Mouse (Mus musculus) erythroblast, embryonic 14.5 days (primary cell): ENCODE data around the gene Dchs2. TPM values are rescaled to one million over a fixed set of nuclear protein-coding genes. Genes with fewer than 3 reads are reported as not detected.
"Not testable (repeated sequence)": the region's sequence is repeated elsewhere in the genome, so short reads cannot be mapped to it uniquely, and the experiment has no call there.

Source experiments
- H3K27me3 ChIP-seq: 2 replicates; pipeline ENCODE4 v1.6.1; 2012; ENCODE audit warnings: inconsistent platforms; ENCODE audit not compliant: control insufficient read depth
- H3K36me3 ChIP-seq: 2 replicates; pipeline ENCODE4 v1.6.1; 2012; ENCODE audit warnings: mild to moderate bottlenecking, inconsistent platforms; ENCODE audit not compliant: control insufficient read depth
- H3K4me1 ChIP-seq: 2 replicates; pipeline ENCODE4 v1.6.1; 2012; ENCODE audit warnings: inconsistent platforms; ENCODE audit not compliant: control insufficient read depth
- H3K4me3 ChIP-seq: replicated peaks from 2 replicates; pipeline ENCODE3; 2012; ENCODE audit warnings: moderate library complexity, mild to moderate bottlenecking, inconsistent platforms
- H3K9me3 ChIP-seq: 2 replicates; pipeline ENCODE4 v1.6.1; 2012; ENCODE audit warnings: low read length, inconsistent platforms, mixed read lengths; ENCODE audit not compliant: control insufficient read depth
- GATA1 ChIP-seq: IDR thresholded peaks from 2 replicates; pipeline ENCODE4 v1.6.1; 2012; ENCODE audit warnings: low read length, inconsistent platforms, mixed read lengths
- TAL1 ChIP-seq: IDR thresholded peaks from 3 replicates; pipeline ENCODE4 v1.6.1; 2012; ENCODE audit warnings: low read length, inconsistent platforms, mixed read lengths
- polyA plus RNA-seq: library from polyadenylated mRNA; stranded (reverse); fragments of >175 nt; gene quantifications from 2 replicates; pipeline ENCODE4 v1.2.3, GENCODE M21; 2012

Dchs2 gene
- polyA plus RNA-seq, 1 experiment = under 0.01 TPM

DNA sequence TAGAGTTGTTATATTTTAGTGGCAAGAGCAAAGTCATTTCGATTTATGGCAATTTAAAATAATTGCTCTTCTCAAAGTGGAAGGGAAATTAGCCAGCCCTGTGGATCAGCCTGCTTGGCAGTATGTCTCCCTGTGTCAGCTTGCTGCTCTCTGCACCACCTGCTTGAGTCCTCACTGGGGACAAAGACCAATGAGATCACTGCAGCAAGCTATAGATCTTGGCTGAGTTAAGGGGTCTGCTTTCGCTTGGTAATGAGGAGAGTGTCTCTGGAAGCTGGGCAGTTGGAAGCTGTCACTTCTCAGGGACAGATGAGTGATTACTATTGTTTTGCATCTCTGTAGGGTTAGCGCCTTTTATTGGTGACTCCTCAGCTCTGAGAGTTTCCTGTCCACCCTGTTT, 14.9 kb upstream of the Dchs2 start:
- no peaks in the 10 kb centered on the region for H3K9me3 ChIP-seq
- no peaks in the 10 kb centered on the region for H3K4me1 ChIP-seq
- TF ChIP-seq TAL1 (no peak), GATA1 (no peak)
- H3K36me3 ChIP-seq = no peaks in the 10 kb centered on the region
- no peaks in the 10 kb centered on the region for H3K27me3 ChIP-seq
- no peak overlapping the region for H3K4me3 ChIP-seq

GRCm38 (mm10) chr3:83114946-83115345, 12.8 kb upstream of the Dchs2 start:
- H3K4me3 ChIP-seq = no peak overlapping the region
- H3K9me3 ChIP-seq = no peaks in the 10 kb centered on the region
- TF ChIP-seq GATA1 = no peak
- no peak for TF ChIP-seq TAL1
- H3K4me1 ChIP-seq = no peaks in the 10 kb centered on the region
- no peaks in the 10 kb centered on the region for H3K27me3 ChIP-seq
- H3K36me3 ChIP-seq = no peaks in the 10 kb centered on the region

DNA sequence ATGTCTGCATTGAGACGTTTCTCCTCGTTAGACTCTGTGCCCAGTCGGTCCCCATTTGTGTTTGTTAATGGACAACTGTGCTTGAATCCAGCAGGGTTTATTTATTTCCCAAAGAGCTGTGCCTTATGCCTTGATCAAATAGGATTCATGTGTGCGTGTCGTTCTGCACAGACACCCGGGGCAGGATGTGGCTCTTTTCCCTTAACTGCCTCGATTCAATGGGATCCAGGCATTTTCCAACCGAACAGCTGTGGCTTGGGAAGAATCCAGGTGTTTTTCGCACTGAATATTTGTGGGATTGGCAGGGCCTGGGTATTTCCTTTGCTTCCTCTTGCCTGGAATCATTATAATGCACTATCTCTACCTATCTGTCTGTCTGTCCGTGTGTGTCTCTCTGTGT, 10.2 kb upstream of the Dchs2 start:
- no peak for TF ChIP-seq TAL1
- TF ChIP-seq GATA1 = no peak
- no peaks in the 10 kb centered on the region for H3K36me3 ChIP-seq
- no peaks in the 10 kb centered on the region for H3K4me1 ChIP-seq
- no peak overlapping the region for H3K4me3 ChIP-seq
- H3K9me3 ChIP-seq = no peaks in the 10 kb centered on the region
- no peaks in the 10 kb centered on the region for H3K27me3 ChIP-seq

- H3K9me3 ChIP-seq, H3K4me1 ChIP-seq, H3K4me3 ChIP-seq, H3K36me3 ChIP-seq: not testable (repeated sequence)
- H3K27me3 ChIP-seq = peaks cover 32% of the 10 kb centered on the region
These were observed 3.8 kb upstream of the Dchs2 start for GRCm38 (mm10) chr3:83123945-83124344.

DNA sequence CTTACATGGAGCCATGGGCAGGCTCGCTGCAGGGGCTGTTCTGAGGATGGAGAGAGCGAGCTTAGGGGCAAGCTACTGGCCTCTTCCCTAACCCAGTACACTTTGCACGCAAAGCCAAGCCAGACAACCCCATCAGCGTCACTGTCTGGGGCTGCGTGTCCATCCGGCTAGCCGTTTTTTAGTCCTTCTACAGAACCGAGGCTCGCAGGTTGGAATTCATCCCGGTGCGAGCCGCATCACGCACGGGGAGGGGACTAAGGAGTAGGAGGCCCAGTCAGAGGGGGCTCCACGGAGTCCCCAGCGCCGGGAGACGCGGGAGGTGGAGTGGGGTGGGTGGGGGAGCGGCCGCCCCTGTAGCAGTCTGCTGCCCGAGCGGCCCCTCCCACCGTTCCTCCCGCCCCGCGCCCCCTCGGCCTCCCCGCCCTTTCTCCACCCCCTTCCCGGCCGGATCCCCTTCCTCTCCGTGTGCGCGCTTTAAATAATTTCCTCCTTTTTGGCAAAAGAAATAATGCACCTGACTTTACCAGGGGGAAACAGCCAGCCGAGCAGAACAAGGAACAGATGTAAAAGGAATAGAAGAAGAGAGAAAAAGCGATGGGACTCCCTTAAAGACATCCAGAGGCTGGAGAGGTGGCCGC, 541 bp upstream of the Dchs2 start:
- TF ChIP-seq TAL1 = no peak
- TF ChIP-seq GATA1 = no peak
- H3K9me3 ChIP-seq = no peaks in the 10 kb centered on the region; the same call in 1 of the 2 replicates
- H3K27me3 ChIP-seq = peaks cover 48% of the 10 kb centered on the region
- H3K4me1 ChIP-seq = no peaks in the 10 kb centered on the region
- H3K4me3 ChIP-seq = no peak overlapping the region
- H3K36me3 ChIP-seq = no peaks in the 10 kb centered on the region

GRCm38 (mm10) chr3:83128449-83128922, 738 bp downstream of the Dchs2 start:
- TF ChIP-seq TAL1 (no peak), GATA1 (no peak)
- Histone ChIP-seq H3K36me3 (no peaks in the 10 kb centered on the region), H3K4me1 (no peaks in the 10 kb centered on the region), H3K9me3 (no peaks in the 10 kb centered on the region; the same call in 1 of the 2 replicates), H3K27me3 (peaks cover 48% of the 10 kb centered on the region), H3K4me3 (no peak overlapping the region)

DNA sequence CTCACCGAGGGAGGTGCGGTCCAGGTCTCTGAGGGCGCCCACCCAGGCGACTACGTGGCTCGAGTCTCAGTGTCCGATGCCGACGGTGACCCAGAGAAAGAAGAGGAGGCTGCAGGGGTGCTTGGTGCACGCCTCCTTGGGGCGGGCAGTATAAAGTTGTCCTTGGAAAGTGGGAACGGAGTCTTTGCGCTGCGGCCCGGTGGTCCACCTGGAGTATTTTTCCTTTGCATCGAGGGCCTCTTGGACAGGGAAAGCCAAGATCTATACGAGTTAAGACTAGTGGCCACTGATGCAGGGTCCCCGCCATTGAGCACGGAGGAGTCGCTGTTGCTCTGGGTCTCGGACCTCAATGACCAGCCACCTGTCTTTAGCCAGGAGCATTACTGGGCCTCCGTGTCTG, 1.4 kb downstream of the Dchs2 start:
- peaks cover 48% of the 10 kb centered on the region for H3K27me3 ChIP-seq

DNA sequence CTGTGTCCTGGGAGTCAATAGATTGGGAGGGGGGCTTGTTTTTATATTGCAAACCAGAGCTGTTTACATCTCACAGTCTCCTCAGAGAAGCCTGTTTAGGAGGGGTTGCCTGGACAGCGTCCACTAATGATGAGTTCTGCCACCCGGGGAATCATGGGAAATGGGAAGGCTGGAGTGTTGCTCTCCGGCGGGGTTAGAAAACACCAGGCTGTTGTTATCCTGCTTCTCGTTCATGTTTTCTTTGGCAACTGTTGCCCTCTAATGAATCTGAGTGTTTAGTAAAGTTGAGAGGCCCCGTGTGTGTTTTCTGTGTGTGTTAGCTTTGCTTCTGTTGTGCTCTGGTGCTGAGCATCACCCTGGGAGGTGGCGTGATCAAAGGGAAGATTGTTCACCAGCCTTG, 8.7 kb downstream of the Dchs2 start:
- no peak for TF ChIP-seq TAL1
- no peak for TF ChIP-seq GATA1
- Histone ChIP-seq H3K36me3 (no peaks in the 10 kb centered on the region), H3K9me3 (no peaks in the 10 kb centered on the region), H3K27me3 (no peaks in the 10 kb centered on the region), H3K4me1 (no peaks in the 10 kb centered on the region), H3K4me3 (no peak overlapping the region)

More for the DNA sequence above, 1.4 kb downstream of the Dchs2 start:
- Histone ChIP-seq H3K36me3 (no peaks in the 10 kb centered on the region), H3K9me3 (no peaks in the 10 kb centered on the region; the same call in 1 of the 2 replicates), H3K4me3 (no peak overlapping the region), H3K4me1 (no peaks in the 10 kb centered on the region)
- no peak for TF ChIP-seq GATA1
- TF ChIP-seq TAL1 = no peak

GRCm38 (mm10) chr3:83138820-83139219, 11.1 kb downstream of the Dchs2 start:
- no peaks in the 10 kb centered on the region for H3K9me3 ChIP-seq
- H3K36me3 ChIP-seq = no peaks in the 10 kb centered on the region
- TF ChIP-seq GATA1 (no peak), TAL1 (no peak)
- no peaks in the 10 kb centered on the region for H3K27me3 ChIP-seq
- no peaks in the 10 kb centered on the region for H3K4me1 ChIP-seq
- no peak overlapping the region for H3K4me3 ChIP-seq

DNA sequence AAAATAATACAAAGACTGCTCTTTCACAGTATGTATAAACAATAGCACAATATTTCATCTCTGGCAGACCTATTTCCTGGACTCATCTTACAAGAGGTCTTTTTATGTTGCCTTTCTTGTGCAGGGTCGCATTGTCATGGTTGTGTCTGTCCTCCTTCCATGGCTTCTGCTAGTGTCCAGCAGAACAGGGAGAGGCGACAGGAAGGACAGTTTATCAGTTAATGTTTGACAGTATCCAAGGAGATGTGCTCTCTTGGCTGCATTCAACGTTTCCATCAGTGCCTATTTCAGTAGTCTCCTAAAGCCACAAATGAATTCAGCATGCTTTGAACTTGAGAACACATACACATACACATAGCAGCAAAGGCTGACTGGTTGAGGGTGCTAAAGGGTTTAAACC, 17.9 kb downstream of the Dchs2 start:
- H3K36me3 ChIP-seq = no peaks in the 10 kb centered on the region
- no peaks in the 10 kb centered on the region for H3K4me1 ChIP-seq
- TF ChIP-seq TAL1 = no peak
- TF ChIP-seq GATA1 = no peak
- H3K9me3 ChIP-seq = no peaks in the 10 kb centered on the region
- no peaks in the 10 kb centered on the region for H3K27me3 ChIP-seq
- no peak overlapping the region for H3K4me3 ChIP-seq
